Mouse (Mus musculus) urinary bladder, postnatal 10 days (tissue): Measurements from ENCODE around the gene Tcta.
A peak's percentile ranks its signal among the peaks of the same experiment; 100 is the strongest.
"Not testable (repeated sequence)": the region's sequence is repeated elsewhere in the genome, so short reads cannot be mapped to it uniquely, and the experiment has no call there.

ENCODE experiments used
- DNase-seq: peaks from one replicate; pipeline ENCODE4 v3.0.0; 2022; ENCODE audit warnings: low spot score

The Tcta gene

GRCm38 (mm10) chr9:108271941-108272340 lies 34.0 kb downstream of the Tcta start:
- DNase-seq: no peak

GRCm38 (mm10) chr9:108268701-108269100 lies 37.3 kb downstream of the Tcta start:
- DNase-seq: not testable (repeated sequence)

GRCm38 (mm10) chr9:108267691-108268090 lies 38.3 kb downstream of the Tcta start:
- DNase-seq: no peak

GRCm38 (mm10) chr9:108266261-108266935 lies 39.6 kb downstream of the Tcta start:
- no peak for DNase-seq

GRCm38 (mm10) chr9:108264191-108264921 lies 41.6 kb downstream of the Tcta start:
- no peak for DNase-seq

GRCm38 (mm10) chr9:108263690-108264190 lies 42.2 kb downstream of the Tcta start, which contains the start of gene Dag1:
TSS of gene Dag1 (minus strand) at chr9:108263958.
- DNase-seq: peak; percentile 98

- no peak for DNase-seq
Observed at GRCm38 (mm10) chr9:108263131-108263681, 42.8 kb downstream of the Tcta start.

- no peak for DNase-seq
Observed at GRCm38 (mm10) chr9:108262494-108263049, 43.4 kb downstream of the Tcta start.

GRCm38 (mm10) chr9:108261865-108262264 lies 44.1 kb downstream of the Tcta start:
- no peak for DNase-seq

- no peak for DNase-seq
Observed at GRCm38 (mm10) chr9:108260526-108260925, 45.4 kb downstream of the Tcta start.
